Mouse (Mus musculus): ENCODE results near the gene Naaladl1.
"Not testable (repeated sequence)": the region's sequence is repeated elsewhere in the genome, so short reads cannot be mapped to it uniquely, and the experiment has no call there.

Gene Naaladl1

DNA sequence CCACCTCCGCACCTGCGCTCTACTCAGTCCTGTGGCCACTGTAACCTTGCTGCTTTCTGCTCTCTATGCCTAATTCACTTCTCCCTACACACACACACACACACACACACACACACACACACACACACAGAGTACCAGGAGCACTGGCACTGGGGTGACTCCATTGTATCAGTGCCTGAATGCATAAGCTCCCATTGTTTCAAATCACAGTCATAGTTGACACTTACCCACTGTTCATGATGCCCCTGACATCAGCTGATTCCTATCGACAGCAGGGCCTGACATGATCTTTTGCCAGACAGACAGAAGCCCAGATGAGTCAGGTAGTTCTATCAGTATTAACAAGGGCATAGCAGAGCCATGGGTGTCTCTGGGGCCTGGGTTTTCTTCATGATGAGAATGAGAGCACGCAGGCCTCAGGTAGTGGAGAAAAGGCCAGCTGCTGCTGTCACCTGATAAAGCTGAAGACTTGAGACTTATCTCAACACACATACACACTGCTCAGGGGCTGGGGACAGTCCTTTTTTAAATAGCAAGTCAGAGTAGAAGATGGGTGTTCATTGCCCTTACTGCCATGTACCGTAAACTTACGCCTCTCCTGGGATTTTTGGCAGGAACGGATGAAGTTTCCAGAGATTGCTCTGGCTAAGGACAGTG lies 26.7 kb downstream of the Naaladl1 start:
- DNase-seq: no peak

DNA sequence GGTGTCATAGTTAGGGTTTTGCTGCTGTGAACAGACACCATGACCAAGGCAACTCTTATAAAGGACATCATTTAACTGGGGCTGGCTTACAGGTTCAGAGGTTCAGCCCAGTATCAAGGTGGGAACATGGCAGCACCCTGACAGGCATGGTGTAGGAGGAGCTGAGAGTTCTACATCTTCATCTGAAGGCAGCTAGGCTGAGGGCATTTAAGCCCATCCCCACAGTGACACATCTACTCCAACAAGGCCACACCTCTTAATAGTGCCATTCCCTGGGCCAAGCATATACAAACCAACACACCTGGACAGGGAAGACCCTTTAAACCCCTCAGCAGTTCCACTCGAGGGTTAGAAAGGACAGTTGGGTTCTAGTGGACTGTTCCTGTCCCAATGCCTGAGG lies 27.6 kb downstream of the Naaladl1 start:
- DNase-seq: not testable (repeated sequence)

DNA sequence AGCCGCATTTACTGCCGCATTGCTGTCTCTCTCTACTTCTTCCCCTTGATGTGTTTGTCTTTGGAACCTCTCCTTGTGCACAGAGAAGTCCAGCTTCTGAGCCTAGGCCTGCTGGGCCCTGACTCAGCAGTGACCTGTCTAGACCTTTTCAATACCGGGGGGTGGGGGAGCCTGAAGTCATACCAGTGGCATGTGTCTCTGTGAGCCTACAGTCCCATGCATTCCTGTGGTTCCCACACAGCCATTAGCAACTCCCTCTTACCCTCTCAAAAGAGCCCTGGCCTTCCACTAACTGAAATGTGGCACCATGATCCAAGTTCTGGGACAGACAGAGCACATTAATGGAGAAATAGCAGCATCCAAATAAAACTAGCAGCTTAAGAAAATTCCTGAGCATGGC lies 30.8 kb downstream of the Naaladl1 start:
- DNase-seq: no peak

DNA sequence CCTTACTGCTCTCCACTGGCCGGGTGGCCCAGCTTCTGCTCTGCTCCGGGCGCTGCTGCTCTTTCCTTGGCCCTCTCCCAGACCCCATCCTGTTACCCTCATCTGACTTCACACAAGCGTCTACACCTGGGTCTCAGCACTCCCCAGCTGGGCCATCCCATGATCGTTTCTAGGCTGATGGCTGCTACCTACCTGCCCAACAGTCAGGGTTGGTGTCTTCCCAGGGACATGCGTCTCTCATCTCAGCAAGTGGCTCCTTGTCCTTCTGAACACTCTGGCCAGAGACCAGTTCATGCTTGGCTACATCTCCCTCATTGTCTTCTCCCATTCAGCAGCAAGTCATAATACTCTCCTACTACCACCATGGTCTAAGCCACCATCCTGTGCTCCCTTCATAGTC lies 34.1 kb downstream of the Naaladl1 start:
- DNase-seq: no peak

DNA sequence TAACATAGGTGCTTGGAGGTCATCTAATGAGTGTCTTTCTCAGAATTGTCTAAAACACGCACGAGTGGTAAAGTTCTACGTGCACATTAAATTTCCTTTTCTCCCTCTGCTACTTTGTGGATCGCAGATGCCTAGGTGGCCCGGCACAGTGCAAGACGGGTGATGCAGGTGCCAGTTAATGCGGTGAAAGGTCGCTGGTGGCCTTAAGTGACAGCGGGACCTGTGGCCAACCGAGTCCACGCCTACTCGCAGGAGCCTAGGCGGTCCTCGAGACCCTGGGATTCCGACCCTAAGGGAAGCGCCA lies 34.7 kb downstream of the Naaladl1 start:
- DNase-seq: no peak

DNA sequence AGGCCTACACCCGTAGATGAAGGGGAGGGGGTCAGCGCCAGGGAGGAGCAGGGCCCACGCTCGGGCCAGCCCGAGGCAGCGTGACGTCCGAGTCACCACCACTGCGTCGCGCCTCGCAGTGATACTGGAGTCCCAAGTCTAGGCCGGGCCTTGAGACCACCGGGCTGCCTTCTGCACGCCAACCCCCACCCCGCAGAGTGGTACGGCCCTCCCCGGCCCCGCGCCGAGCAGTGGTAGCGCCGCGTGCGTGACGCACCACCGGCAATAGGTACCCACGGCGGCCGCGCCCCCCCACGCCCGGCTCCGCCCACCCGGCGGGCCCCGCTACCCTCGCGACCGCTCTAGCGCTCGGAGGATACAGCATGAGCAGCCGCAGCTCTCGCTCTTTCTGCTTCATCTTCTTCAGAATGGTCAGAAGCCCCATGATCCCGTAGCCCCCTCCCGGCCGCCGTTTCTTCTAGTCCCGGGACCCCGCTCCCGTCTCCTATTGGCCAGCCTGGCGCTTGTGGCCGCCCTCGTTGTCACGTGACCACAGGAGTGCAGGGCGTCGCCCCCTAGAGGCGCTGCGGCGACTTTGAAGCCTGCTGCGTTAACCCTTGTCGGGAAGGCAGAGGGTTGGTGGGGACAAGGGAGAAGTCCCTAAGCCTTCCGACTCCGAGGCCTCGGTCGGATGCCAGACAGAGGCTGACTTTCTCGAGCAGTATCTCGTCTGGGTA lies 35.3 kb downstream of the Naaladl1 start, which contains the start of gene Batf2:
Gene Batf2 (plus strand): TSS at position 306 of the 716 bp plus-strand sequence.
- peak; percentile 92 for DNase-seq

DNA sequence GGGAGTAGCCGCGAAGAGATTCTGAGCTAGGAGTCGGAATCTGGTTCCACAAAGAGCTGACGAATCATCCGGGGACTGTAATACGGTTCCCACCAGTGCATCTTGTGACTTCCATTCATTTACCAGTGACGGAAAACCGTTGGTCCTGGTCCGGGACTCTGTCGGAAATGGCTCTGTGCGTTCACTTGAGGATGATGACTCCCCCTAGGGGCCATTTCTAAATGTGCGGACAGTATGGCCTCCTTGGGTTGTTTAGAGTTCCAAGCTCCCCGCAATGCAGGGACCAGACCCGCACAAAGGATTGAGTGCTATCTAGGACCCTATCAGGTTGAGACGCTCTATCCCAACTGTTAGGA lies 35.8 kb downstream of the Naaladl1 start, which contains the start of gene Arl2:
Gene Arl2 (minus strand): TSS at position 155 of the 356 bp plus-strand sequence.
- peak; percentile 77 for DNase-seq

DNA sequence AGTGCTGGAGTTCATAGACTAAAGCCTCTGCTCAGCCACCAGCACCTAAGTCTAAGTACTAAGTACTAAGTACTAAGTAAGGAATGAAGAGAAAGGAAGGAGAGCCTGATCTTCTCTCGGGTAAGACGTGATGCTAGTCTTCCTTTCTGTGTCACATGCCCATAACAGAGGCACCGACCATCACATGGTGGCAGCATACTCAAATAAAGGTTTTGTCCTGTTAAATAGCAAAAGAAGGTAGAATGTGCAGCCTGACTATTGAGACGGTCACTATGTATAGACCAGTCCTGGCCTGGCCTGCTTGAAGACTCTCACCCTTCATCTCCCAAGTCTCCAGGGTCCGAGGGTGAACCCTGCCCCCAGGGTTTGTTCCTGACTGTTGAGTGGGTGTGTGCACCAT lies 39.3 kb downstream of the Naaladl1 start:
- no peak for DNase-seq

DNA sequence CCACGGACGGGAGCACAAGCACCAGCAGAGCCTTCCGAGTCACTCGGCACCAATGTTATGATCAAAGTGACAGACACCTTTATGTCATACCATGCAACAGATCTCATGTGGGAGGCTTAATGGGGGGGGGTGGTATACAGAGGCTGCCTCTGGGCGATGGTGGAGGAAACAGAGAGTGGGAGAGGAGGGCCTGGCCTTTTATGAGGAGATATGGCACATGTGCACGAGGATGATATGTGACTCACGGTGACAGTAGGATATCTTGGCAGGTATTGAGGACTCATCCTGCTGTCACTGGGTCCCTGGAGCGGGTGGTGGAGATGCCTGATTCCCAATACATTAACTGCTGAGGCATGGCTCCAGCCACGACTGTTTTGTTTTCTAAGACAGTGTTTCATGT lies 49.6 kb downstream of the Naaladl1 start:
- DNase-seq: no peak

DNA sequence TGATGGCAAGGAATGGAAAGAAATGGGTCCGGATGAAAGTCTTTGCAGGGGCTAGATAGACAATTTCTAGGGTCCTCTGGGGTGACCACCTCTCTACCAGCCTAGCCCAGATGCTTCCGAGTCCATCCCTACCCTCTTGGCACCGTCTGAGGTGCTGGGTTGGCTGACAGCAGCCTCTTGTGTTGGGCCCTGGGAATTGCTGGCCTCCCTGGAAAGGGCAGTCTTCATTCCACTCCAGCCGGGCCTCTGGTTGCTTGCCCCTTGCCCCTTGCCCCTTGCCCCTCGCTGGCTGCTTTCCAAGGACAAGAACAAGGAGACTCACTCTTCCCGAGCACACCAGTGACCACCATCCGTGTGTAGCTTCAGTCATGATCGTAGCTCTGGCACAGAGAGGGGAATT lies 50.8 kb downstream of the Naaladl1 start:
- peak; percentile 62 for DNase-seq

DNA sequence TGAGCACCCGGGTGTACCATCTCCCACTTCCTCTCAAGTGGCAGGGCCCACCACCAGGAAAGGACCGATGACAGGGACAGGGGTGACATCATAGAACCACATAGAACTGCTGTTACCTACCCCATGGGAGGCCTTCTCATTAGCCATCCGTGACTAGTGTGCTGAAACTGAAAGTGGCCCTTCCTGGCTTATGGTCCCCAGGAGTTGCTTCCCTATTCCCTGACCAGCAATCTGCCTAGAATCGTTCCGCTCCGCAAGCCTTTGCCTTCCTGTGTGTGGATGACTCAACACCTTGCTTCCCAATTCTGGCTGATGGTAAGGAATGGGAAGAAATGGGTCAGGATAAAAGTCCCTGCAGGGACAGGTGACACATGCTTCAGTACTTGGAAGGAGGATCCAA lies 51.6 kb downstream of the Naaladl1 start:
- DNase-seq: no peak

DNA sequence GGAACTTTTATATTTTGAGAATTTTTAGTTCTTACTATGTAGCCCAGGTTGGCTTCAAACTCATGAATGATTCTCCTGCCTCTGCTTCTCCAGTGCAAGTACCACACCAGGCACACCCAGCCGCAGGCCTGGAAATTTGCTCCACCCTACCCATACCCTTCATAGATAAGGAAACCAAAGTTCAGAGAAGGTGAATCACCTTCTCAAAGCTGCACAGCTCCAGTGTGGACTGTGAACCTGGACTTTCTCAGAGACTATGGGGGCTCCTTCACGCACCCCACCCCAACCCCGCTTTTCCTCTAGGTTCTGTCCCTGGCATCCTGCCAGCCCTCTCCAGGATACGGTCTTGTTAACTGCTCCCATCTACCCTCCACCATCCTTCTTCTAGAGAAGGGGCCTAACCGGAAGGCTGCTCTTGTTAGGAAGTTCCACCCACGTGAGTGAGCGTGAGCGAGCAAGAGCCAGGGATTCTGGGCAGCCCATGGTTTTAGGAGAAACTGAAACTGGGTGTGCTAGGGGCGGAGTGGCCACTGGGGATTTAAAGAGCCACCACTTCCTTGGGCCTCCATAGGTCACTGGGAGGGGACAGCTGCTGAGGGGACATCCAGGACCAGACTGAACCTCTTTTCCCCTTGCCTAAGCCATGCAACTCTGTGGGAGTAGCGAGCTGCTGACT lies 58.4 kb downstream of the Naaladl1 start:
- peak; percentile 55 for DNase-seq

All from kidney, adult 11 months (tissue).